Mouse (Mus musculus) lung, postnatal 0 days (tissue): ENCODE data around the gene Creb3l1.
A peak's percentile ranks its signal among the peaks of the same experiment; 100 is the strongest.

Experiments
- CTCF ChIP-seq: IDR thresholded peaks from 2 replicates; pipeline ENCODE4 v1.5.1; 2016; ENCODE audit warnings: antibody characterized with exemption, mild to moderate bottlenecking
- EP300 ChIP-seq: IDR thresholded peaks from 2 replicates; pipeline ENCODE4 v1.6.1; 2016; ENCODE audit warnings: antibody characterized with exemption, mild to moderate bottlenecking, control low read depth

DNA sequence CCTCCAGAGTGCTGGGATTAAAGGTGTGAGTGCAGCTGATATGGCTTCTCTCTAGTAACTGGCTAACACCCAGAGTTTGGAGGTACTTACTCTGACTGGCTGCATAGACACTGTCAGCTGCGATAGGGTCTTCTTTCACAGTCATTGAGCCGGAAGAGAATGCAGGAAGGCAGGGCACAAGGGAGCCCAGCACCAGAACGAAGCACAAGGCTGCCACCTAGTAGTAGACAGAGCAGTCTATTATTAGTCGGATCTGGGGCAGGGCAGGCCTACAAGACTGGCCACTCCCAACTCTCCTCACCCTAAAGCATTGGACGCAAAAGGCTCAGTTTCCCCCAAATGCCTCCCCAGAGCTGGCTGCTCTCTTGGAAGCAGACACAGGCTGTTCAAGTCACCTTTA lies 38.2 kb downstream of the Creb3l1 start:
- TF ChIP-seq CTCF (peak; percentile 65), EP300 (no peak)
